Mouse (Mus musculus): ENCODE measurements around the gene Med27. TPM values are rescaled to one million over a fixed set of nuclear protein-coding genes. Genes with fewer than 3 reads are reported as not detected.

Gene Med27
- polyA plus RNA-seq, 1 experiment from 2014 or later: 68.3 TPM

- WGBS: 22% methylated on average over 5 of the region's 5 CpGs
- H3K27me3 ChIP-seq: no peaks in the 10 kb centered on the region
- no peaks in the 10 kb centered on the region for H3K9me3 ChIP-seq
- H3K4me3 ChIP-seq: no peak overlapping the region
- H3K27ac ChIP-seq (replicated peaks): no peak overlapping the region
- H3K9ac ChIP-seq: no peak overlapping the region
- no peak overlapping the region for H3K4me2 ChIP-seq
- no peak for ATAC-seq (ENCODE audit: low FRiP score, low read depth)
- no peaks in the 10 kb centered on the region for H3K36me3 ChIP-seq
- H3K4me1 ChIP-seq (replicated peaks): peaks cover 26% of the 10 kb centered on the region
Measured at GRCm38 (mm10) chr2:29419434-29419833, 72.8 kb downstream of the Med27 start.

GRCm38 (mm10) chr2:29419946-29420345, 73.3 kb downstream of the Med27 start:
- no peak overlapping the region for H3K4me2 ChIP-seq
- WGBS: 71% methylated on average over 5 of the region's 5 CpGs
- H3K9me3 ChIP-seq: no peaks in the 10 kb centered on the region
- H3K9ac ChIP-seq: no peak overlapping the region
- no peak overlapping the region for H3K27ac ChIP-seq (replicated peaks)
- H3K27me3 ChIP-seq: no peaks in the 10 kb centered on the region
- H3K4me1 ChIP-seq (replicated peaks): peaks cover 22% of the 10 kb centered on the region
- no peak for ATAC-seq (ENCODE audit: low FRiP score, low read depth)
- H3K4me3 ChIP-seq: no peak overlapping the region
- no peaks in the 10 kb centered on the region for H3K36me3 ChIP-seq

- no peak overlapping the region for H3K27ac ChIP-seq (replicated peaks)
- H3K27me3 ChIP-seq: no peaks in the 10 kb centered on the region
- no peak for ATAC-seq (ENCODE audit: low FRiP score, low read depth)
- no peak overlapping the region for H3K4me2 ChIP-seq
- 73% methylated on average over 10 of the region's 10 CpGs for WGBS
- no peaks in the 10 kb centered on the region for H3K36me3 ChIP-seq
- no peak overlapping the region for H3K4me3 ChIP-seq
- no peak overlapping the region for H3K9ac ChIP-seq
- no peaks in the 10 kb centered on the region for H3K9me3 ChIP-seq
- H3K4me1 ChIP-seq (replicated peaks): peaks cover 19% of the 10 kb centered on the region
Measured at GRCm38 (mm10) chr2:29422126-29422840, 75.7 kb downstream of the Med27 start.

- WGBS: 72% methylated on average over 3 of the region's 3 CpGs
- Histone ChIP-seq H3K27me3 (no peaks in the 10 kb centered on the region), H3K27ac (replicated peaks) (no peak overlapping the region), H3K9ac (no peak overlapping the region), H3K9me3 (no peaks in the 10 kb centered on the region), H3K36me3 (no peaks in the 10 kb centered on the region), H3K4me1 (replicated peaks) (peaks cover 19% of the 10 kb centered on the region), H3K4me3 (no peak overlapping the region), H3K4me2 (no peak overlapping the region)
- no peak for ATAC-seq (ENCODE audit: low FRiP score, low read depth)
Measured at GRCm38 (mm10) chr2:29423059-29423458, 76.4 kb downstream of the Med27 start.

- H3K4me1 ChIP-seq (replicated peaks): peaks cover 16% of the 10 kb centered on the region; the same call in 1 of the 2 replicates
- no peaks in the 10 kb centered on the region for H3K36me3 ChIP-seq
- H3K4me3 ChIP-seq: no peak overlapping the region
- no peaks in the 10 kb centered on the region for H3K9me3 ChIP-seq
- no peak for ATAC-seq (ENCODE audit: low FRiP score, low read depth)
- no peak overlapping the region for H3K9ac ChIP-seq
- no peak overlapping the region for H3K27ac ChIP-seq (replicated peaks)
- WGBS: 94% methylated on average over 2 of the region's 2 CpGs
- H3K4me2 ChIP-seq: no peak overlapping the region
- no peaks in the 10 kb centered on the region for H3K27me3 ChIP-seq
Measured at GRCm38 (mm10) chr2:29425386-29425785, 78.8 kb downstream of the Med27 start.

GRCm38 (mm10) chr2:29426684-29427083, 80.1 kb downstream of the Med27 start:
- no peak for ATAC-seq (ENCODE audit: low FRiP score, low read depth)
- Histone ChIP-seq H3K27ac (replicated peaks) (no peak overlapping the region), H3K4me2 (no peak overlapping the region), H3K9ac (no peak overlapping the region), H3K4me3 (no peak overlapping the region), H3K36me3 (no peaks in the 10 kb centered on the region), H3K4me1 (replicated peaks) (peaks cover 24% of the 10 kb centered on the region; the same call in 1 of the 2 replicates), H3K27me3 (no peaks in the 10 kb centered on the region), H3K9me3 (no peaks in the 10 kb centered on the region)
- WGBS: 73% methylated on average over 3 of the region's 3 CpGs

GRCm38 (mm10) chr2:29432565-29432964, 85.9 kb downstream of the Med27 start:
- Histone ChIP-seq H3K9me3 (no peaks in the 10 kb centered on the region), H3K27ac (replicated peaks) (no peak overlapping the region), H3K4me2 (no peak overlapping the region), H3K4me3 (no peak overlapping the region), H3K36me3 (no peaks in the 10 kb centered on the region), H3K9ac (no peak overlapping the region), H3K4me1 (replicated peaks) (peaks cover 20% of the 10 kb centered on the region; the same call in 1 of the 2 replicates), H3K27me3 (no peaks in the 10 kb centered on the region)
- no peak for ATAC-seq (ENCODE audit: low FRiP score, low read depth)
- WGBS: 66% methylated on average over 5 of the region's 5 CpGs

- 74% methylated on average over 6 of the region's 6 CpGs for WGBS
- ATAC-seq (ENCODE audit: low FRiP score, low read depth): no peak
- no peak overlapping the region for H3K9ac ChIP-seq
Measured at GRCm38 (mm10) chr2:29436376-29436775, 89.8 kb downstream of the Med27 start.

GRCm38 (mm10) chr2:29437111-29437510, 90.5 kb downstream of the Med27 start:
- Histone ChIP-seq H3K9me3 (no peaks in the 10 kb centered on the region), H3K27ac (replicated peaks) (no peak overlapping the region), H3K36me3 (no peaks in the 10 kb centered on the region), H3K4me3 (no peak overlapping the region), H3K27me3 (no peaks in the 10 kb centered on the region), H3K9ac (no peak overlapping the region), H3K4me2 (no peak overlapping the region), H3K4me1 (replicated peaks) (peaks cover 27% of the 10 kb centered on the region)
- 90% methylated on average over 5 of the region's 5 CpGs for WGBS
- ATAC-seq (ENCODE audit: low FRiP score, low read depth): no peak

More at GRCm38 (mm10) chr2:29436376-29436775, 89.8 kb downstream of the Med27 start:
- Histone ChIP-seq H3K27ac (replicated peaks) (no peak overlapping the region), H3K4me1 (replicated peaks) (peaks cover 28% of the 10 kb centered on the region), H3K4me2 (no peak overlapping the region), H3K36me3 (no peaks in the 10 kb centered on the region), H3K9me3 (no peaks in the 10 kb centered on the region), H3K4me3 (no peak overlapping the region), H3K27me3 (no peaks in the 10 kb centered on the region)

- ATAC-seq (ENCODE audit: low FRiP score, low read depth): no peak
- H3K4me2 ChIP-seq: no peak overlapping the region
- 89% methylated on average over 4 of the region's 4 CpGs for WGBS
- H3K27ac ChIP-seq (replicated peaks): no peak overlapping the region
- no peak overlapping the region for H3K9ac ChIP-seq
- H3K27me3 ChIP-seq: no peaks in the 10 kb centered on the region
- H3K4me3 ChIP-seq: no peak overlapping the region
- no peaks in the 10 kb centered on the region for H3K36me3 ChIP-seq
- no peaks in the 10 kb centered on the region for H3K9me3 ChIP-seq
- H3K4me1 ChIP-seq (replicated peaks): peaks cover 23% of the 10 kb centered on the region
Measured at GRCm38 (mm10) chr2:29437861-29438529, 91.4 kb downstream of the Med27 start.

- H3K36me3 ChIP-seq: no peaks in the 10 kb centered on the region
- 76% methylated on average over 5 of the region's 5 CpGs for WGBS
- no peaks in the 10 kb centered on the region for H3K9me3 ChIP-seq
- peaks cover 23% of the 10 kb centered on the region for H3K4me1 ChIP-seq (replicated peaks)
- H3K27me3 ChIP-seq: no peaks in the 10 kb centered on the region
- no peak for ATAC-seq (ENCODE audit: low FRiP score, low read depth)
- H3K4me2 ChIP-seq: no peak overlapping the region
- no peak overlapping the region for H3K9ac ChIP-seq
- H3K4me3 ChIP-seq: no peak overlapping the region
- no peak overlapping the region for H3K27ac ChIP-seq (replicated peaks)
Measured at GRCm38 (mm10) chr2:29438530-29438862, 91.9 kb downstream of the Med27 start.

- no peak overlapping the region for H3K27ac ChIP-seq (replicated peaks)
- H3K9ac ChIP-seq: no peak overlapping the region
- H3K4me1 ChIP-seq (replicated peaks): peaks cover 18% of the 10 kb centered on the region
- no peak overlapping the region for H3K4me2 ChIP-seq
- no peaks in the 10 kb centered on the region for H3K9me3 ChIP-seq
- H3K4me3 ChIP-seq: no peak overlapping the region
- no peaks in the 10 kb centered on the region for H3K27me3 ChIP-seq
- ATAC-seq (ENCODE audit: low FRiP score, low read depth): no peak
- H3K36me3 ChIP-seq: no peaks in the 10 kb centered on the region
- WGBS: 58% methylated on average over 1 of the region's 1 CpGs
Measured at GRCm38 (mm10) chr2:29438986-29439385, 92.4 kb downstream of the Med27 start.

Data from hindbrain, embryonic 15.5 days (tissue).